17 mouse cellular contexts compared by ENCODE assay signal in the genomic region with DNA sequence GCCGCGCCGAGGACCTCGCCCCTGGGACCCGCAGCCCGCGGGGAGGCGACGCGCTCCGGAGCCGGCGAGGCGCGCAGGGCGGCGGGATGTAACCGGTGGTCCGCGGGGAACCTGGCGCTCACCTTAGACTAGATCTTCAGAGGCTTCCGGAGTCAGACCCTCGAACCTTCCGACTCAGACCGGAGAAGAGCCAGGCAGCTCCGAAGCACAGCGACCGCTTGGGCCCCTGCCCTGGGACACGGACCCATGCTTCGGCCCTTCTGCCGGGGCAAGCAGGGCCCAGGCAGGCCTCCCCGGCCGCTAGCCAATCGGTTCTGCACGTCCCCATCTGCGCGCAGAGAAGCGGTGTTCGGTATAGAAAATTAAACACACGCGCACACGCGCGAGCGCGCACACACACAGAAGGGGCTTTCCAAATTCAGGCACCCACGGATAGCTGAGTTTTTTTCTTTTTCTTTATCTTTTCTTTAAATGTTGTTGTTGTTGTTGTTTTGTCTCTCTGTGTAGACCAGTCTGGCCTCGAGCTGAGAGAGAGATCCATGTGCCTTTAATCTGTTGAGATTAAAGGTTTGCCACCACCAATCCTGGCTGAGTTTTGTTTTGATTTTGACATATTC. TPM values are rescaled to one million over a fixed set of nuclear protein-coding genes. Genes with fewer than 3 reads are reported as not detected.
DNase-seq lines count a peak whose midpoint lies in the region; ATAC-seq and TF ChIP-seq lines count a peak whose summit lies in the region.
"Had no signal": no experiment of that assay in that cellular context is flagged by ENCODE, and none has a peak within 500 bp of the region (broad histone marks: within the 10 kb centered on the region; RNA-seq: fewer than 3 reads in every experiment).

No protein-coding gene starts in this region.

- H3K27ac ChIP-seq in hindbrain, embryonic 10.5 days = no peak overlapping the region
- H3K27ac ChIP-seq in hindbrain, postnatal 0 days = no peak overlapping the region
- no peak overlapping the region for H3K27ac ChIP-seq in embryonic facial prominence, embryonic 10.5 days (replicated peaks)
- H3K27ac ChIP-seq in midbrain, embryonic 15.5 days = no peak overlapping the region
- H3K27ac ChIP-seq in kidney, adult 2 months (ENCODE audit: insufficient read depth, low read depth, low read length) = no peak overlapping the region
- H3K27ac ChIP-seq: liver, embryonic 12.5 days; midbrain, embryonic 12.5 days had no signal

- no peak overlapping the region for H3K4me2 ChIP-seq in hindbrain, postnatal 0 days (ENCODE audit: low read depth, low read length)
- H3K4me2 ChIP-seq in midbrain, embryonic 15.5 days = 0 out of 2 replicates have a peak overlapping the region, but pooled peaks have one; percentile 5
- H3K4me2 ChIP-seq: liver, embryonic 12.5 days; midbrain, embryonic 12.5 days had no signal

- H3K4me1 ChIP-seq in hindbrain, embryonic 10.5 days (replicated peaks) = peaks cover 24% of the 10 kb centered on the region
- 0 out of 2 replicates have a peak, but pooled peaks cover 7% of the 10 kb centered on the region for H3K4me1 ChIP-seq in hindbrain, postnatal 0 days (ENCODE audit: insufficient read depth, low read length)
- H3K4me1 ChIP-seq in embryonic facial prominence, embryonic 10.5 days = peaks cover 31% of the 10 kb centered on the region
- H3K4me1 ChIP-seq in midbrain, embryonic 15.5 days = peaks cover 15% of the 10 kb centered on the region; the same call in 1 of the 2 replicates
- no peaks in the 10 kb centered on the region for H3K4me1 ChIP-seq in kidney, adult 2 months (ENCODE audit: control insufficient read depth, insufficient read depth, low read length)
- H3K4me1 ChIP-seq: liver, embryonic 12.5 days had no signal

- TF ChIP-seq CTCF in hindbrain, postnatal 0 days (IDR thresholded peaks at IDR 0.05; ENCODE audit: low read depth) = no peak
- no peak for TF ChIP-seq CTCF in kidney, adult 2 months (conservative IDR thresholded peaks at IDR 0.05; ENCODE audit: insufficient read depth, insufficient read length, low read depth, low read length)

- H3K9me3 ChIP-seq in hindbrain, embryonic 10.5 days = no peaks in the 10 kb centered on the region
- no peaks in the 10 kb centered on the region for H3K9me3 ChIP-seq in hindbrain, postnatal 0 days (ENCODE audit: low read length)
- no peaks in the 10 kb centered on the region for H3K9me3 ChIP-seq in embryonic facial prominence, embryonic 10.5 days
- H3K9me3 ChIP-seq in midbrain, embryonic 15.5 days = no peaks in the 10 kb centered on the region
- H3K9me3 ChIP-seq: liver, embryonic 12.5 days; midbrain, embryonic 12.5 days had no signal

- WGBS in hindbrain, embryonic 10.5 days = 1% methylated on average over 48 of the region's 48 CpGs
- WGBS in hindbrain, postnatal 0 days = 1% methylated on average over 44 of the region's 48 CpGs
- under 1% methylated on average over 48 of the region's 48 CpGs for WGBS in embryonic facial prominence, embryonic 10.5 days
- WGBS in midbrain, embryonic 15.5 days = under 1% methylated on average over 48 of the region's 48 CpGs
- WGBS in kidney, adult 2 months = 2% methylated on average over 48 of the region's 48 CpGs

- no peak for TF ChIP-seq POLR2A in kidney, adult 2 months (IDR thresholded peaks at IDR 0.05; ENCODE audit: low read depth, low read length)

- ATAC-seq in hindbrain, postnatal 0 days = no peak
- no peak for ATAC-seq in midbrain, embryonic 15.5 days (replicated peaks)
- no peak for ATAC-seq in monocyte, adult 5-6 weeks (replicated peaks; ENCODE audit: insufficient number of reproducible peaks, low FRiP score, low TSS enrichment, poor library complexity, severe bottlenecking)
- ATAC-seq: intestine, embryonic 16.5 days; liver, embryonic 12.5 days had no signal

- DNase-seq in hindbrain, embryonic 10.5 days (ENCODE audit: low spot score) = peak; percentile 57
- DNase-seq in hindbrain, postnatal 0 days (ENCODE audit: low spot score) = no peak
- peak; percentile 38 for DNase-seq in Muller cell, postnatal 12 days (ENCODE audit: inconsistent ontology term)
- peak; percentile 70 for DNase-seq in embryonic facial prominence, embryonic 10.5 days (ENCODE audit: low spot score)
- DNase-seq in kidney, adult 2 months = no peak
- DNase-seq: adrenal gland, postnatal 14 days; heart, adult 11 months; heart, postnatal 14 days; lung, postnatal 10 days; thymus, postnatal 4 days had no signal

- no peaks in the 10 kb centered on the region for H3K36me3 ChIP-seq in hindbrain, embryonic 10.5 days
- H3K36me3 ChIP-seq in hindbrain, postnatal 0 days (ENCODE audit: insufficient read depth, low read length) = no peaks in the 10 kb centered on the region
- H3K36me3 ChIP-seq in embryonic facial prominence, embryonic 10.5 days (replicated peaks) = no peaks in the 10 kb centered on the region
- H3K36me3 ChIP-seq in midbrain, embryonic 15.5 days (replicated peaks) = no peaks in the 10 kb centered on the region
- H3K36me3 ChIP-seq in kidney, adult 2 months (ENCODE audit: control insufficient read depth, insufficient read depth, low read length) = no peaks in the 10 kb centered on the region
- H3K36me3 ChIP-seq: liver, embryonic 12.5 days; midbrain, embryonic 12.5 days had no signal

- peak overlapping the region; percentile 28 for H3K4me3 ChIP-seq in hindbrain, embryonic 10.5 days
- H3K4me3 ChIP-seq in hindbrain, postnatal 0 days (ENCODE audit: low read length) = no peak overlapping the region
- H3K4me3 ChIP-seq in embryonic facial prominence, embryonic 10.5 days = peak overlapping the region; percentile 33
- no peak overlapping the region for H3K4me3 ChIP-seq in midbrain, embryonic 15.5 days
- H3K4me3 ChIP-seq in kidney, adult 2 months (ENCODE audit: insufficient read depth, low read depth, low read length) = no peak overlapping the region
- H3K4me3 ChIP-seq: liver, embryonic 12.5 days; midbrain, embryonic 12.5 days had no signal

- no peak overlapping the region for H3K9ac ChIP-seq in hindbrain, postnatal 0 days (replicated peaks; ENCODE audit: low read length)
- no peak overlapping the region for H3K9ac ChIP-seq in midbrain, embryonic 15.5 days
- H3K9ac ChIP-seq: liver, embryonic 12.5 days; midbrain, embryonic 12.5 days had no signal

- H3K27me3 ChIP-seq in hindbrain, embryonic 10.5 days (ENCODE audit: insufficient read depth, poor library complexity, severe bottlenecking) = peaks cover 100% of the 10 kb centered on the region
- peaks cover 86% of the 10 kb centered on the region for H3K27me3 ChIP-seq in hindbrain, postnatal 0 days (ENCODE audit: insufficient read depth, low read length)
- peaks cover 100% of the 10 kb centered on the region for H3K27me3 ChIP-seq in embryonic facial prominence, embryonic 10.5 days (replicated peaks; ENCODE audit: low read depth, poor library complexity, severe bottlenecking)
- peaks cover 89% of the 10 kb centered on the region for H3K27me3 ChIP-seq in midbrain, embryonic 15.5 days (replicated peaks)
- peaks cover 6% of the 10 kb centered on the region for H3K27me3 ChIP-seq in kidney, adult 2 months (replicated peaks; ENCODE audit: control insufficient read depth, insufficient read depth, low read length)

RNA-seq across cellular contexts. Expression of a gene that starts 10.9 kb away (rescaled TPM):
- 2.7 and 3.2 TPM in 2 replicates for polyA plus RNA-seq in hindbrain, embryonic 10.5 days (2016; fragmentation: Nextera tagmentation; extraction: Ambion mirVana)
- total RNA-seq in hindbrain, postnatal 0 days (2014; rRNA removed) = not detected in 2 replicates
- polyA plus RNA-seq in hindbrain, postnatal 0 days (2015; fragmentation: Nextera tagmentation; extraction: Ambion mirVana) = not detected in 2 replicates
- 3.4 and 5.5 TPM in 2 replicates for polyA plus RNA-seq in embryonic facial prominence, embryonic 10.5 days (2016; fragmentation: Nextera tagmentation; extraction: Ambion mirVana)
- not detected in 2 replicates for polyA plus RNA-seq in midbrain, embryonic 15.5 days (2015; fragmentation: Nextera tagmentation; extraction: Ambion mirVana)
- polyA plus RNA-seq in kidney, adult 2 months (2012; rRNA removed) = 0.19 TPM in 1 of 2 replicates, not detected in the other
- total RNA-seq in monocyte, adult 5-6 weeks (2017) = not detected in 3 replicates
- total RNA-seq: heart, postnatal 14 days; left cerebral cortex, adult 8-10 months had no signal
- polyA plus RNA-seq: intestine, embryonic 16.5 days; stomach, embryonic 14.5 days had no signal

Comparison
In these comparisons a context has a peak if more than half of its experiments do, and no peak if none do; other contexts are left out.
1. DNase-seq: peak in hindbrain, embryonic 10.5 days (single experiment), Muller cell, postnatal 12 days (single experiment) and embryonic facial prominence, embryonic 10.5 days (single experiment); none in hindbrain, postnatal 0 days (single experiment) and kidney, adult 2 months (single experiment).
2. H3K4me3 ChIP-seq: peak in hindbrain, embryonic 10.5 days (single experiment) and embryonic facial prominence, embryonic 10.5 days (single experiment); none in hindbrain, postnatal 0 days (single experiment), midbrain, embryonic 15.5 days (single experiment) and kidney, adult 2 months (single experiment).